8 mouse cellular contexts compared by ENCODE assay signal in the genomic region with DNA sequence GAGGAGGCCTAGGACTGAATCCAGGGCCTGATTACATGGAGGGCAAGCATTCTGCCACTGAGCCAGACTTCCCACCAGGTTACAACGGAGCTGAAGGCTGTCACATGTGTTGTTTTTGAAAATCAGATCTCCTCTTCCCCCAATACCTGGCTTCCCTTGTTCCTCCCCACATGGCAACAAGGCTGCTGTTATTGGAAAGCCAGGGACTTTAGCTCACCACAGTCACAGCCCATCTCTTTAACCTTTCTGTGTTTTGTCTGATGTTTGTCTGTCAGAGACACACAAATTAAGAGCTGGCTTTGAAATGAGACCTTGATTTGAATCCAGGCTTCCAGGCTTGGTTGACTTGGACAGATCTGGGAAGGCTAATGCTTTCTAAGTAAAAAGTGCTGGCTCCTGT. TPM values are rescaled to one million over a fixed set of nuclear protein-coding genes. Genes with fewer than 3 reads are reported as not detected.
DNase-seq lines count a peak whose midpoint lies in the region; ATAC-seq and TF ChIP-seq lines count a peak whose summit lies in the region.

No protein-coding gene starts in this region.

- H3K9ac ChIP-seq in limb, embryonic 11.5 days (ENCODE audit: low read length): no peak overlapping the region
- H3K9ac ChIP-seq in neural tube, embryonic 15.5 days (replicated peaks): peak overlapping the region; percentile 27

- DNase-seq in layer of hippocampus, adult 2 months (ENCODE audit: low spot score in 2 of 2): no peak
- no peak for DNase-seq in layer of hippocampus, postnatal 10 days (ENCODE audit: low spot score in 2 of 2)
- DNase-seq in forebrain, embryonic 10.5 days (ENCODE audit: extremely low spot score, low spot score): no peak
- DNase-seq in limb, embryonic 11.5 days (ENCODE audit: low spot score): no peak
- no peak for DNase-seq in kidney, postnatal 10 days
- no peak for DNase-seq in spleen, postnatal 14 days (ENCODE audit: low spot score in 2 of 2)
- no peak for DNase-seq in spleen, adult 18-20 months

- H3K4me1 ChIP-seq in forebrain, embryonic 10.5 days: peaks cover 31% of the 10 kb centered on the region
- peaks cover 7% of the 10 kb centered on the region; the same call in 1 of the 2 replicates for H3K4me1 ChIP-seq in limb, embryonic 11.5 days (ENCODE audit: control insufficient read depth, insufficient read depth, low read length)
- H3K4me1 ChIP-seq in neural tube, embryonic 15.5 days: peaks cover 40% of the 10 kb centered on the region

- peak overlapping the region; percentile 95 for H3K4me3 ChIP-seq in layer of hippocampus, adult 2 months
- H3K4me3 ChIP-seq in forebrain, embryonic 10.5 days: peak overlapping the region; percentile 89
- H3K4me3 ChIP-seq in limb, embryonic 11.5 days (ENCODE audit: low read depth, low read length): no peak overlapping the region
- peak overlapping the region; percentile 70 for H3K4me3 ChIP-seq in neural tube, embryonic 15.5 days (replicated peaks)

- H3K4me2 ChIP-seq in limb, embryonic 11.5 days (ENCODE audit: low read depth, severe bottlenecking): peak overlapping the region; percentile 66; the same call in 1 of the 2 replicates
- H3K4me2 ChIP-seq in neural tube, embryonic 15.5 days: peak overlapping the region; percentile 65

- H3K27ac ChIP-seq in layer of hippocampus, adult 2 months: no peak overlapping the region
- no peak overlapping the region for H3K27ac ChIP-seq in forebrain, embryonic 10.5 days
- no peak overlapping the region for H3K27ac ChIP-seq in limb, embryonic 11.5 days (replicated peaks; ENCODE audit: low read depth, low read length)
- H3K27ac ChIP-seq in neural tube, embryonic 15.5 days (replicated peaks): no peak overlapping the region

- H3K9me3 ChIP-seq in forebrain, embryonic 10.5 days: no peaks in the 10 kb centered on the region
- H3K9me3 ChIP-seq in limb, embryonic 11.5 days (ENCODE audit: control insufficient read depth, low read length): no peaks in the 10 kb centered on the region
- H3K9me3 ChIP-seq in neural tube, embryonic 15.5 days (replicated peaks): no peaks in the 10 kb centered on the region

- no peak for ATAC-seq in limb, embryonic 11.5 days (ENCODE audit: insufficient number of reproducible peaks, low FRiP score, low TSS enrichment, low read depth)
- ATAC-seq in neural tube, embryonic 15.5 days (ENCODE audit: low FRiP score): no peak

- H3K36me3 ChIP-seq in forebrain, embryonic 10.5 days (replicated peaks): peaks cover 2% of the 10 kb centered on the region; the same call in 1 of the 2 replicates
- no peaks in the 10 kb centered on the region for H3K36me3 ChIP-seq in limb, embryonic 11.5 days (ENCODE audit: control insufficient read depth, insufficient read depth, low read length)
- no peaks in the 10 kb centered on the region for H3K36me3 ChIP-seq in neural tube, embryonic 15.5 days

- H3K27me3 ChIP-seq in forebrain, embryonic 10.5 days (ENCODE audit: poor library complexity, severe bottlenecking): peaks cover 8% of the 10 kb centered on the region
- H3K27me3 ChIP-seq in limb, embryonic 11.5 days (ENCODE audit: control insufficient read depth, insufficient read depth, low read length): no peaks in the 10 kb centered on the region
- no peaks in the 10 kb centered on the region for H3K27me3 ChIP-seq in neural tube, embryonic 15.5 days (replicated peaks)

- no peak for TF ChIP-seq CTCF in layer of hippocampus, adult 2 months (conservative IDR thresholded peaks at IDR 0.05)

- WGBS in forebrain, embryonic 10.5 days: 48% methylated on average over 1 of the region's 1 CpGs
- 38% methylated on average over 1 of the region's 1 CpGs for WGBS in limb, embryonic 11.5 days
- WGBS in neural tube, embryonic 15.5 days: 54% methylated on average over 1 of the region's 1 CpGs

RNA-seq across cellular contexts. Expression of gene Uso1, which starts 1.5 kb away (rescaled TPM):
- 10 to 100 TPM; 76.7 to 79.6 TPM for total RNA-seq in layer of hippocampus, adult 2 months (2021)
- total RNA-seq in layer of hippocampus, postnatal 10 days (2021): 10 to 100 TPM; 67.4 to 68.2 TPM
- polyA plus RNA-seq in forebrain, embryonic 10.5 days (2016; fragmentation: Nextera tagmentation; extraction: Ambion mirVana): 37.0 and 38.8 TPM in 2 replicates
- 29.4 and 31.5 TPM in 2 replicates for polyA plus RNA-seq in limb, embryonic 11.5 days (2014; fragmentation: Nextera tagmentation; extraction: Ambion mirVana)
- 36.5 and 37.9 TPM in 2 replicates for polyA plus RNA-seq in neural tube, embryonic 15.5 days (2015; fragmentation: Nextera tagmentation; extraction: Ambion mirVana)

RNA-seq across cellular contexts. Expression of gene G3bp2, which starts 55.7 kb away (rescaled TPM):
- total RNA-seq in layer of hippocampus, adult 2 months (2021): 100 to 1,000 TPM; 233 to 246 TPM
- total RNA-seq in layer of hippocampus, postnatal 10 days (2021): 100 to 1,000 TPM; 178 to 181 TPM
- polyA plus RNA-seq in forebrain, embryonic 10.5 days (2016; fragmentation: Nextera tagmentation; extraction: Ambion mirVana): 278 and 287 TPM in 2 replicates
- polyA plus RNA-seq in limb, embryonic 11.5 days (2014; fragmentation: Nextera tagmentation; extraction: Ambion mirVana): 256 TPM in 2 replicates
- 325 and 357 TPM in 2 replicates for polyA plus RNA-seq in neural tube, embryonic 15.5 days (2015; fragmentation: Nextera tagmentation; extraction: Ambion mirVana)
